Mouse (Mus musculus): ENCODE data around the gene Ddc. TPM values are rescaled to one million over a fixed set of nuclear protein-coding genes. Genes with fewer than 3 reads are reported as not detected.

The Ddc gene
- total and polyA plus RNA-seq, 3 experiments = 0.91 to 2.3 (median 1.3) TPM

DNA sequence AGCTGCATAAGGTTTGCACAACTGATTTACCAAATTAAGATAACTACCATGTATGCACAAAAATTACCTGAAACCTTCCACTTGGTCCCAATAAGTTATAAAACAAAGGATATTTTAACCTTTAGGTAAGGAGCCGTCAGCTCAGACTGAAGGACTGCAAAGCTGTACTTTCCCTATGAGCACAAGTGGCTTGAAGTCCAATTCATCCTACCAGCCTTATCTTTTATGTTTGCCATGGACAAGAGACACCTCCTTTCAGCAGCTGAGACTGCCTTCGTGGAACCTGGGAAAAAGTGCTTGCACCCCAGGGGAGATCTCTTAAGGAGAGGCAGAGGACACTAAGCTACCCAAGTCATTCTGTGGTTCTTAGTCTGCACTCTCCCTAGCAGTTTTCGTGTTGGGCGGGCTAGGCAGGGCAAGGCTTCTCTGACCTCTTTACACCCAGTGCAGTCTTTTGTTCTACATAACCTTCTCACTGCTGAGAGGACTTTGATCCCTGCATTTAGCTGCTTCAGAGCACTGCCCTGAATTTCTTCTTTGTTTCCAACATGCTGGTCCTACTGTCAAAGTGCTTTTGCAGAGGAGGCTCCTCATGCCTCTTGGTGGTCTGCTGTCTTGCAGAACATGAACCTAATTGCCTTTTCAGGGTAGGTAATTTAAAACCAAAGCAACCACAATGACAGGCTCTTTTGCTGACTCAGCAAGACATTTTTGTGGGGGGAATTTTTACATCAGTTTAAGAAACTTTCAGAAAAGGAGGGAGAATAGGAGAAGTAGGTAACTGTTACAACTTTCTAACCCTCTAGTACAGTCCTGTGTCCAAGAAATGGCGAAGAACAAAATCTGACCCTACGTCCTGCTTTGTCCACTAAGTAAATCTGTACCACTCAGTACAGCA is 44.6 kb upstream of the Ddc start:
- H3K4me1 ChIP-seq (ENCODE audit: control insufficient read depth, insufficient read depth, low read length) = peaks cover 2% of the 10 kb centered on the region; the same call in 1 of the 2 replicates
- H3K27me3 ChIP-seq (ENCODE audit: control insufficient read depth, insufficient read depth, low read length) = no peaks in the 10 kb centered on the region
- peaks cover 9% of the 10 kb centered on the region for H3K36me3 ChIP-seq (ENCODE audit: control insufficient read depth, insufficient read depth, low read length)
- H3K79me2 ChIP-seq (replicated peaks; ENCODE audit: control insufficient read depth, insufficient read depth, low read length) = no peaks in the 10 kb centered on the region
- intact Hi-C loops (cut with DNase I) = no loop called here
- H3K4me3 ChIP-seq = no peak overlapping the region
- DNase-seq = no peak
- H3K9ac ChIP-seq (ENCODE audit: low read depth, low read length) = no peak overlapping the region
- 76% methylated on average over 6 of the region's 6 CpGs for WGBS
- no peak overlapping the region for H3K27ac ChIP-seq
- TF ChIP-seq EP300 (IDR thresholded peaks at IDR 0.05; ENCODE audit: insufficient read depth, low read depth, low read length) = no peak
- no peak for TF ChIP-seq CTCF (IDR thresholded peaks at IDR 0.05)
- TF ChIP-seq POLR2A (IDR thresholded peaks at IDR 0.05; ENCODE audit: insufficient read depth, low read depth, low read length) = no peak

DNA sequence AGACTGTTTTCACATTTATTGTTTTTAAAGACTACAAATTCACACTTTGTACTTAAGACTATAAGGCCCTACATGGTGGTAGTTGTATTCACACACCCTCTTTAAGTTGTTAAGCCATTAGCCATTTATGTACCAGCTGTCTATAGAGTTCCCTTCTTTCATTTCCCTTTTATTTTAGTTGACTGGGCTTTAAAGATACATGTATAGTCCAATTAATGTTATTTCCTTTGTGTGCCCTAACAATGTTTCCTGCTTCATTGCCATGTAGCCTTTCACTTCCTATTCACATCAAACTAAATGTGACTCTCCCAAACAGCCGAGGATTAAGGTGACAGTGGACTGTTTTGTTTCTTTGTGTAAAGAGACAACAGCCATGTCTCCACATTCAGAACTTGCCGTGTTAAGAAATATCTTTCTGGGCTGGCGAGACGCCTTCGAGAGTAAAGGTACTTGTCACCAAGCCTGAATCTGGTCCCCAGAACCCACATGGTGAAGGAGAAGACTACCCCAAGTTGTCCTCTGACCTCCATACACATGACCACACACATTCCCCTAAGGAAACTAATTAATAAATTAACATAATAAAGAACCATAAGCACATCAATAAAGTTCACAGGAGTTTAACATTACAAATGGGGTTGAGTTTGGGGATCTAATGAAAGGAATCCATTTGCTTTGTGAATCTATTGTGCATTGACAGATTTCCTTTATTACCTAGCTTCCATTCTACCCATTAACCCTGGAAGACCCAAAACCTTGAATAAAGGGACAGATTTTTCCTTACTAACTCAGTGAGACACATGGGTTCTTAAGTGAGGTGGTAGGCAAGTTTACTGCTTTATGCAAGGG is 43.1 kb upstream of the Ddc start:
- Histone ChIP-seq H3K4me1 (ENCODE audit: control insufficient read depth, insufficient read depth, low read length) (peaks cover 2% of the 10 kb centered on the region; the same call in 1 of the 2 replicates), H3K9ac (ENCODE audit: low read depth, low read length) (no peak overlapping the region), H3K36me3 (ENCODE audit: control insufficient read depth, insufficient read depth, low read length) (peaks cover 9% of the 10 kb centered on the region), H3K27ac (no peak overlapping the region), H3K27me3 (ENCODE audit: control insufficient read depth, insufficient read depth, low read length) (no peaks in the 10 kb centered on the region), H3K79me2 (replicated peaks; ENCODE audit: control insufficient read depth, insufficient read depth, low read length) (no peaks in the 10 kb centered on the region), H3K4me3 (no peak overlapping the region)
- no peak for TF ChIP-seq CTCF (IDR thresholded peaks at IDR 0.05)
- TF ChIP-seq EP300 (IDR thresholded peaks at IDR 0.05; ENCODE audit: insufficient read depth, low read depth, low read length) = no peak
- TF ChIP-seq POLR2A (IDR thresholded peaks at IDR 0.05; ENCODE audit: insufficient read depth, low read depth, low read length) = no peak
- 80% methylated on average over 5 of the region's 5 CpGs for WGBS
- intact Hi-C loops (cut with DNase I) = no loop called here
- no peak for DNase-seq

DNA sequence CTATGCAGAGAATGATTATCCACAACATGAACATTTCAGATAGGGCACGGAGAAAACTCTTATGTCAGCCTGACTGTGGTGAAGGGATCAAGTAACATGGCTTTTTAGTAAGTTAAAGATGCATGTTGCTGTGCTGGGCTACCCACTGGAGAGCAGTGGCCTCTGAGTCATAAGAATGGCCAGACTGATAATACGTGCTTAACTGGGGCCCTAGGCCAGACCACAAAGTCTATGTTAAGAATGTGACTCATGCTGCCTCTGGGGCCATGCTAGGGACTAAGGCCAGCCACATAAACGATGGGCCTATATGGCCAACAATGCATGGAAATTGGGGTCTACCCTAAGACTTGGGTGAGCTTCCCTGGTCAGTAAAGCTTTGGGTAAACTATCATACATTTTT is 41.7 kb upstream of the Ddc start:
- DNase-seq = peak in 1 of 2 experiments; percentile 36
- TF ChIP-seq EP300 (IDR thresholded peaks at IDR 0.05; ENCODE audit: insufficient read depth, low read depth, low read length) (no peak), POLR2A (IDR thresholded peaks at IDR 0.05; ENCODE audit: insufficient read depth, low read depth, low read length) (no peak), CTCF (IDR thresholded peaks at IDR 0.05) (no peak)
- intact Hi-C loops (cut with DNase I) = no loop called here
- 29% methylated on average over 3 of the region's 3 CpGs for WGBS
- Histone ChIP-seq H3K4me3 (no peak overlapping the region), H3K27me3 (ENCODE audit: control insufficient read depth, insufficient read depth, low read length) (no peaks in the 10 kb centered on the region), H3K27ac (no peak overlapping the region), H3K9ac (ENCODE audit: low read depth, low read length) (no peak overlapping the region), H3K4me1 (ENCODE audit: control insufficient read depth, insufficient read depth, low read length) (peaks cover 2% of the 10 kb centered on the region; the same call in 1 of the 2 replicates), H3K79me2 (replicated peaks; ENCODE audit: control insufficient read depth, insufficient read depth, low read length) (no peaks in the 10 kb centered on the region), H3K36me3 (ENCODE audit: control insufficient read depth, insufficient read depth, low read length) (peaks cover 9% of the 10 kb centered on the region)

DNA sequence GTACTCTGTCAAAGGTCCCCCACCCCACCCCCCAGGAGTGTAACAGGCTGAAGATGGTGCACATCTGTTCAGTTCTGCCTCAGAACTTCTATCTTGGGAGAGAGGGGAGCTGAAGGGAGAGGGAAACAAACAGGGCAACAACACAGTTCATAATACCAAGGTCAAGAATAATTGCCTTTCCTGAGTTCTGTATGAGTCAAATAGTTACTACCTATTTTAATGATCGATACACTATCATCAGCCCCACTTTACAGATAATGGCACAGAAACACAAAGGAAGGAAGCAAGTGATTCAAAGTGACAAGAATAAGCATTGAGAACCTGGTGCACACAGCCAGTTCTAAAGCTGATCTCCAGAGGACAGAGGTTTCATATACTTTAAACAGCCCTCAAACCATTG is 40.6 kb upstream of the Ddc start:
- no peak for DNase-seq
- TF ChIP-seq CTCF (IDR thresholded peaks at IDR 0.05) = no peak
- no peak for TF ChIP-seq EP300 (IDR thresholded peaks at IDR 0.05; ENCODE audit: insufficient read depth, low read depth, low read length)
- TF ChIP-seq POLR2A (IDR thresholded peaks at IDR 0.05; ENCODE audit: insufficient read depth, low read depth, low read length) = no peak
- 57% methylated on average over 1 of the region's 1 CpGs for WGBS
- H3K4me3 ChIP-seq = no peak overlapping the region
- intact Hi-C loops (cut with DNase I) = no loop called here
- H3K79me2 ChIP-seq (replicated peaks; ENCODE audit: control insufficient read depth, insufficient read depth, low read length) = no peaks in the 10 kb centered on the region
- H3K36me3 ChIP-seq (ENCODE audit: control insufficient read depth, insufficient read depth, low read length) = peaks cover 9% of the 10 kb centered on the region
- H3K4me1 ChIP-seq (ENCODE audit: control insufficient read depth, insufficient read depth, low read length) = peaks cover 2% of the 10 kb centered on the region; the same call in 1 of the 2 replicates
- H3K27me3 ChIP-seq (ENCODE audit: control insufficient read depth, insufficient read depth, low read length) = no peaks in the 10 kb centered on the region
- no peak overlapping the region for H3K27ac ChIP-seq
- H3K9ac ChIP-seq (ENCODE audit: low read depth, low read length) = no peak overlapping the region

DNA sequence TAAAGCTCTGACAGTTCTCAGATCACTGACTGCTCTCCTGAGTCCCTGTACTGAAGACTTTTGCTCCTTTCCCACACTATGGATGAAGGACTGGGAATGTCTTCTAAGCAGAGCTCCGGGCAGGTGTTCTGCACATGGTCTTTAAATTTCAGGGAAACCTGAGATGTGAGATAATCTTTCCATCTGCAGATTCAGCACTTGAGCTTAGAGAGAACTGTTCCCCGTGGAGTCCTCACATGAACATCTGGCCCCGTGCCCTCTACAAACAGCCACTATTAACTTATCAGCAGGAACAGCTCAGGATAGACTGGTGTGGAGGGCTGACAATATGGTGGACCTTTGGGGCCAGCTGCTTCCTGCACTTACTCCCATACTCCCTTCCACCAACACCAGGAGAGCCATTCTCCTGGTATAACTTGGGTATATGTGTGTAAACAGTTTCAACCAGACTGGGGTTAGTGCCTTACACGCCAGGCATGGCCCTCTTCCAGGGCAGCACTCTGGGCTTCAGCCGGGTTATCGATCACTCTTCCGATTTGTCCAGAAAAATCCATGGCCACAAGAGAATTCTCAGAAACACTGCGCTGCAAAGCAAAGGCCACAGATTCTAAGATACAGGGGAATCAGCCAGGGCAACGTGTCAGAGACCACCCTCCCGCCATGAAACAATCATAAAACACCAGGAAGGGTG is 39.5 kb upstream of the Ddc start:
- Histone ChIP-seq H3K4me1 (ENCODE audit: control insufficient read depth, insufficient read depth, low read length) (peaks cover 2% of the 10 kb centered on the region), H3K36me3 (ENCODE audit: control insufficient read depth, insufficient read depth, low read length) (peaks cover 5% of the 10 kb centered on the region), H3K79me2 (replicated peaks; ENCODE audit: control insufficient read depth, insufficient read depth, low read length) (no peaks in the 10 kb centered on the region), H3K9ac (ENCODE audit: low read depth, low read length) (no peak overlapping the region), H3K27me3 (ENCODE audit: control insufficient read depth, insufficient read depth, low read length) (no peaks in the 10 kb centered on the region), H3K27ac (no peak overlapping the region), H3K4me3 (no peak overlapping the region)
- TF ChIP-seq EP300 (IDR thresholded peaks at IDR 0.05; ENCODE audit: insufficient read depth, low read depth, low read length) = no peak
- no peak for TF ChIP-seq CTCF (IDR thresholded peaks at IDR 0.05)
- TF ChIP-seq POLR2A (IDR thresholded peaks at IDR 0.05; ENCODE audit: insufficient read depth, low read depth, low read length) = no peak
- WGBS = 78% methylated on average over 10 of the region's 10 CpGs
- DNase-seq = no peak
- intact Hi-C loops (cut with DNase I) = no loop called here
